Mouse (Mus musculus): Measurements from ENCODE around the gene Ankrd53.

GRCm38 (mm10) chr6:83802846-83803245, 40.4 kb downstream of the Ankrd53 start:
- TF ChIP-seq CTCF (conservative IDR thresholded peaks at IDR 0.05; ENCODE audit: low read length) (no peak), NANOG (IDR thresholded peaks at IDR 0.05; ENCODE audit: borderline replicate concordance, low read length) (no peak), POU5F1 (IDR thresholded peaks at IDR 0.05; ENCODE audit: borderline replicate concordance, low read length) (no peak)

All from E14TG2a.4 (cell line).